ENCODE assay signal across 8 mouse cellular contexts in the genomic region with DNA sequence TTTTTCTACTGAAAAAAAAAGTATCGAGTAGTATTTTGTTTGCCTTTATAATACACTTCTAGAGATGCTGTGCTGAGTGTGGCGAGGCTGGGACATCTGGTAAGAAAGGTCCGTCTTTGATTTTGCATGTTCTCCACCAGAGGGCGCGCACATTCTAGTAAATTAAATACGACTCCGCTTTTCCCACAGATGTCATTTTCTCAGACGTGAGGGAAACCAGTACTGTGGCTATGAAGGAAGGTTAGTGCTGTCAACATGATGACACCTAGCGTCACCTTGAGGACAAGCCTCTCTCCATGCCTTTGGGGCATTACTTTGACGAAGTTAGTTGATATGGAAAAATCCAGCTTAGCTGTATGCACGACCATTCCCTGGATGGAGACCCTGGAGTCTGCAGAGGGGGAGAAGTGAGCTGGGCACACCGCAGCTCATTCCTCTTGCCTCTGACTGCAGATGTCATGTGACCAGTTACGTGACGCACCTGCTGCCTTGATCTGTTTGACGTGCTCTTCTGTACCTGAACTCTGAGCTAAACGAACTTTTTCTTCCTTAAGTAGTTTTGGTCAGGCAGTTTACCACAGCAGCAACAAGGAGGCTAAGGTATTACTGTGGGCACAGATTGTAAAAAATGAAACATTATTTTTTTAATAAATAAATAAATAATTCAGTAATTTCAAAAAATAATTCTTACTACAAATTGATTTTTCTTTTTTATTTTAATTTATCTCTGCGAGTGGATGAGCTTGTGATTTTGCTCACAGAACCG. TPM values are rescaled to one million over a fixed set of nuclear protein-coding genes. Genes with fewer than 3 reads are reported as not detected.
DNase-seq lines count a peak whose midpoint lies in the region; ATAC-seq lines count a peak whose summit lies in the region.

No protein-coding gene starts in this region.

- H3K9me3 ChIP-seq in limb, embryonic 13.5 days: peaks cover 12% of the 10 kb centered on the region
- H3K9me3 ChIP-seq in stomach, embryonic 15.5 days: no peaks in the 10 kb centered on the region

- peak; percentile 51 for ATAC-seq in limb, embryonic 13.5 days (ENCODE audit: low FRiP score, low read depth)
- ATAC-seq in stomach, embryonic 15.5 days (ENCODE audit: insufficient read depth, low FRiP score, low read depth): peak; percentile 31; the same call in 1 of the 2 replicates

- H3K27me3 ChIP-seq in limb, embryonic 13.5 days: peaks cover 8% of the 10 kb centered on the region; the same call in 1 of the 2 replicates
- no peaks in the 10 kb centered on the region for H3K27me3 ChIP-seq in stomach, embryonic 15.5 days (replicated peaks)

- H3K4me1 ChIP-seq in limb, embryonic 13.5 days: no peaks in the 10 kb centered on the region
- H3K4me1 ChIP-seq in stomach, embryonic 15.5 days: no peaks in the 10 kb centered on the region

- WGBS in limb, embryonic 13.5 days: 27% methylated on average over 18 of the region's 18 CpGs
- 22% methylated on average over 18 of the region's 18 CpGs for WGBS in stomach, embryonic 15.5 days

- no peak overlapping the region for H3K9ac ChIP-seq in limb, embryonic 13.5 days
- no peak overlapping the region for H3K9ac ChIP-seq in stomach, embryonic 15.5 days

- no peak overlapping the region for H3K4me3 ChIP-seq in limb, embryonic 13.5 days
- H3K4me3 ChIP-seq in stomach, embryonic 15.5 days (replicated peaks): no peak overlapping the region

- no peaks in the 10 kb centered on the region for H3K36me3 ChIP-seq in limb, embryonic 13.5 days
- H3K36me3 ChIP-seq in stomach, embryonic 15.5 days: no peaks in the 10 kb centered on the region

- no peak overlapping the region for H3K4me2 ChIP-seq in limb, embryonic 13.5 days (replicated peaks)
- H3K4me2 ChIP-seq in stomach, embryonic 15.5 days: no peak overlapping the region

- no peak overlapping the region for H3K27ac ChIP-seq in limb, embryonic 13.5 days
- H3K27ac ChIP-seq in stomach, embryonic 15.5 days: no peak overlapping the region

- DNase-seq in urinary bladder, postnatal 14 days (ENCODE audit: low spot score): peak; percentile 71
- no peak for DNase-seq in urinary bladder, postnatal 10 days (ENCODE audit: low spot score)
- peak; percentile 69 for DNase-seq in embryo, embryonic 9.5 days (ENCODE audit: extremely low spot score)
- peak; percentile 39 for DNase-seq in heart, adult 8-10 months (ENCODE audit: low spot score)
- peak; percentile 32 to 54 for DNase-seq in kidney, adult 8-10 months
- DNase-seq in monocyte, adult 2 months (ENCODE audit: low read depth in 1 of 2, low spot score in 2 of 2): peak; percentile 13 to 21

RNA-seq across cellular contexts. Expression of gene Mep1a, which starts 16.2 kb away (rescaled TPM):
- total RNA-seq in heart, adult 8-10 months (2022): not detected
- polyA plus RNA-seq in limb, embryonic 13.5 days (2015; fragmentation: Nextera tagmentation; extraction: Ambion mirVana): not detected in 2 replicates
- 5.6 and 6.9 TPM in 2 replicates for polyA plus RNA-seq in stomach, embryonic 15.5 days (2015; fragmentation: Nextera tagmentation; extraction: Ambion mirVana)

RNA-seq across cellular contexts. Expression of gene Ankrd66, which starts 24.6 kb away (rescaled TPM):
- total RNA-seq in heart, adult 8-10 months (2022): not detected
- 0.19 and 0.22 TPM in 2 replicates for polyA plus RNA-seq in limb, embryonic 13.5 days (2015; fragmentation: Nextera tagmentation; extraction: Ambion mirVana)
- 0.17 and 0.23 TPM in 2 replicates for polyA plus RNA-seq in stomach, embryonic 15.5 days (2015; fragmentation: Nextera tagmentation; extraction: Ambion mirVana)

RNA-seq across cellular contexts. Expression of gene Pla2g7, which starts 49.1 kb away (rescaled TPM):
- total RNA-seq in heart, adult 8-10 months (2022): 1 to 10 TPM; 4.5 to 6.1 (median 5.6) TPM
- 8.2 and 9.0 TPM in 2 replicates for polyA plus RNA-seq in limb, embryonic 13.5 days (2015; fragmentation: Nextera tagmentation; extraction: Ambion mirVana)
- polyA plus RNA-seq in stomach, embryonic 15.5 days (2015; fragmentation: Nextera tagmentation; extraction: Ambion mirVana): 11.3 and 12.0 TPM in 2 replicates
